Mouse (Mus musculus) midbrain, embryonic 10.5 days (tissue): ENCODE results near the gene Spc25. TPM values are rescaled to one million over a fixed set of nuclear protein-coding genes. Genes with fewer than 3 reads are reported as not detected.

Experiments used
- DNase-seq: peaks from one replicate; pipeline ENCODE4 v3.0.0-alpha.2; 2017; ENCODE audit warnings: low spot score
- H3K27ac ChIP-seq: fragments of 300-500 bp; sonication (generic); replicated peaks from 2 replicates; pipeline ENCODE4 v1.5.1; 2016; ENCODE audit warnings: mild to moderate bottlenecking
- H3K27me3 ChIP-seq: fragments of 300-500 bp; sonication (generic); 2 replicates; pipeline ENCODE4 v1.6.1; 2016; ENCODE audit warnings: low read depth, mild to moderate bottlenecking; ENCODE audit not compliant: poor library complexity, severe bottlenecking
- H3K36me3 ChIP-seq: fragments of 300-500 bp; sonication (generic); 2 replicates; pipeline ENCODE4 v1.6.1; 2016; ENCODE audit warnings: mild to moderate bottlenecking, moderate library complexity
- H3K4me1 ChIP-seq: fragments of 300-500 bp; sonication (generic); 2 replicates; pipeline ENCODE4 v1.6.1; 2016
- H3K4me3 ChIP-seq: fragments of 300-500 bp; sonication (generic); 2 replicates; pipeline ENCODE4 v1.5.1; 2016; ENCODE audit warnings: mild to moderate bottlenecking, moderate library complexity
- H3K9me3 ChIP-seq: fragments of 300-500 bp; sonication (generic); replicated peaks from 2 replicates; pipeline ENCODE4 v1.6.1; 2016; ENCODE audit warnings: mild to moderate bottlenecking
- whole genome bisulfite sequencing: fragments of 180-500 bp; shearing (Covaris S2); methylation state at CpG from one replicate; pipeline ENCODE4 v1.1.7; 2016; 5-methylcytosine and 5-hydroxymethylcytosine counted together
- polyA plus RNA-seq: library from polyadenylated mRNA; unstranded; fragments of >200 nt; fragmentation: Nextera tagmentation; extraction: Ambion mirVana; gene quantifications from 2 replicates; pipeline ENCODE4 v1.2.1, GENCODE M21; 2016

The Spc25 gene
- polyA plus RNA-seq, 1 experiment from 2014 or later = 252 TPM

GRCm38 (mm10) chr2:69215242-69215641 is 9.2 kb upstream of the Spc25 start:
- Histone ChIP-seq H3K4me3 (no peak overlapping the region), H3K4me1 (0 out of 2 replicates have a peak, but pooled peaks cover 3% of the 10 kb centered on the region), H3K36me3 (no peaks in the 10 kb centered on the region), H3K27ac (no peak overlapping the region), H3K27me3 (no peaks in the 10 kb centered on the region), H3K9me3 (no peaks in the 10 kb centered on the region)
- WGBS = 95% methylated on average over 7 of the region's 7 CpGs
- DNase-seq = no peak

GRCm38 (mm10) chr2:69212652-69213051 is 6.7 kb upstream of the Spc25 start:
- no peak for DNase-seq

GRCm38 (mm10) chr2:69210773-69211172 is 4.8 kb upstream of the Spc25 start, which contains the start of gene G6pc2:
Gene G6pc2 (plus strand): TSS chr2:69211073.
- Histone ChIP-seq H3K4me3 (no peak within 1 kb of the TSS), H3K4me1 (0 out of 2 replicates have a peak, but pooled peaks cover under 1% of the 10 kb centered on the region), H3K27ac (no peak within 1 kb of the TSS), H3K27me3 (no peaks in the 10 kb centered on the region), H3K36me3 (no peaks in the 10 kb centered on the region), H3K9me3 (no peaks in the 10 kb centered on the region)
- DNase-seq = no peak
- WGBS = 79% methylated on average over 7 of the region's 7 CpGs

More at GRCm38 (mm10) chr2:69212652-69213051, 6.7 kb upstream of the Spc25 start:
- H3K27me3 ChIP-seq = no peaks in the 10 kb centered on the region
- H3K36me3 ChIP-seq = no peaks in the 10 kb centered on the region
- no peaks in the 10 kb centered on the region for H3K9me3 ChIP-seq
- H3K27ac ChIP-seq = no peak overlapping the region
- no peak overlapping the region for H3K4me3 ChIP-seq
- 0 out of 2 replicates have a peak, but pooled peaks cover 3% of the 10 kb centered on the region for H3K4me1 ChIP-seq
- WGBS = 74% methylated on average over 10 of the region's 10 CpGs

GRCm38 (mm10) chr2:69209684-69210083 is 3.7 kb upstream of the Spc25 start:
- Histone ChIP-seq H3K27ac (no peak overlapping the region), H3K27me3 (no peaks in the 10 kb centered on the region), H3K4me3 (no peak overlapping the region), H3K9me3 (no peaks in the 10 kb centered on the region), H3K4me1 (peaks cover 9% of the 10 kb centered on the region), H3K36me3 (no peaks in the 10 kb centered on the region)
- WGBS = 87% methylated on average over 3 of the region's 3 CpGs
- no peak for DNase-seq

- peak overlapping the region; percentile 97; the same call in 1 of the 2 replicates for H3K27ac ChIP-seq
- peaks cover 18% of the 10 kb centered on the region for H3K4me1 ChIP-seq
- WGBS = 24% methylated on average over 7 of the region's 7 CpGs
- peak overlapping the region; percentile 89 for H3K4me3 ChIP-seq
- H3K36me3 ChIP-seq = peaks cover 20% of the 10 kb centered on the region
- DNase-seq = no peak
- no peaks in the 10 kb centered on the region for H3K9me3 ChIP-seq
- H3K27me3 ChIP-seq = no peaks in the 10 kb centered on the region
These were observed 529 bp upstream of the Spc25 start for GRCm38 (mm10) chr2:69206523-69206922.

GRCm38 (mm10) chr2:69205185-69205584 is 809 bp downstream of the Spc25 start:
- no peaks in the 10 kb centered on the region for H3K9me3 ChIP-seq
- H3K4me1 ChIP-seq = peaks cover 18% of the 10 kb centered on the region
- H3K36me3 ChIP-seq = peaks cover 32% of the 10 kb centered on the region
- WGBS = 30% methylated on average over 6 of the region's 6 CpGs
- peak overlapping the region; percentile 89 for H3K4me3 ChIP-seq
- peak overlapping the region; percentile 97 for H3K27ac ChIP-seq
- no peak for DNase-seq
- H3K27me3 ChIP-seq = no peaks in the 10 kb centered on the region

GRCm38 (mm10) chr2:69193555-69193954 is 12.4 kb downstream of the Spc25 start:
- H3K9me3 ChIP-seq = no peaks in the 10 kb centered on the region
- no peak overlapping the region for H3K4me3 ChIP-seq
- 90% methylated on average over 5 of the region's 5 CpGs for WGBS
- no peaks in the 10 kb centered on the region for H3K4me1 ChIP-seq
- no peak for DNase-seq
- H3K36me3 ChIP-seq = peaks cover 75% of the 10 kb centered on the region
- H3K27me3 ChIP-seq = no peaks in the 10 kb centered on the region
- H3K27ac ChIP-seq = no peak overlapping the region

- no peaks in the 10 kb centered on the region for H3K9me3 ChIP-seq
- no peak for DNase-seq
- no peak overlapping the region for H3K4me3 ChIP-seq
- peaks cover 59% of the 10 kb centered on the region for H3K36me3 ChIP-seq
- 93% methylated on average over 5 of the region's 5 CpGs for WGBS
- no peaks in the 10 kb centered on the region for H3K27me3 ChIP-seq
- peaks cover 10% of the 10 kb centered on the region for H3K4me1 ChIP-seq
- H3K27ac ChIP-seq = no peak overlapping the region
These were observed 14.9 kb downstream of the Spc25 start for GRCm38 (mm10) chr2:69191059-69191458.

GRCm38 (mm10) chr2:69189222-69189621 is 16.8 kb downstream of the Spc25 start:
- peaks cover 10% of the 10 kb centered on the region for H3K4me1 ChIP-seq
- no peaks in the 10 kb centered on the region for H3K9me3 ChIP-seq
- no peak overlapping the region for H3K4me3 ChIP-seq
- no peak overlapping the region for H3K27ac ChIP-seq
- no peaks in the 10 kb centered on the region for H3K27me3 ChIP-seq
- DNase-seq = no peak
- peaks cover 41% of the 10 kb centered on the region for H3K36me3 ChIP-seq
- 77% methylated on average over 4 of the region's 4 CpGs for WGBS

- H3K27ac ChIP-seq = no peak overlapping the region
- no peak overlapping the region for H3K4me3 ChIP-seq
- H3K27me3 ChIP-seq = no peaks in the 10 kb centered on the region
- peaks cover 10% of the 10 kb centered on the region for H3K4me1 ChIP-seq
- WGBS = 95% methylated on average over 6 of the region's 6 CpGs
- H3K9me3 ChIP-seq = no peaks in the 10 kb centered on the region
- peaks cover 36% of the 10 kb centered on the region for H3K36me3 ChIP-seq
- DNase-seq = no peak
These were observed 17.3 kb downstream of the Spc25 start for GRCm38 (mm10) chr2:69188732-69189131.

GRCm38 (mm10) chr2:69187990-69188389 is 18.0 kb downstream of the Spc25 start:
- Histone ChIP-seq H3K27me3 (no peaks in the 10 kb centered on the region), H3K9me3 (no peaks in the 10 kb centered on the region), H3K36me3 (peaks cover 28% of the 10 kb centered on the region), H3K27ac (peak overlapping the region; percentile 42; the same call in 1 of the 2 replicates), H3K4me1 (peaks cover 10% of the 10 kb centered on the region), H3K4me3 (no peak overlapping the region)
- WGBS = 82% methylated on average over 2 of the region's 2 CpGs
- DNase-seq = no peak

GRCm38 (mm10) chr2:69179721-69180120 is 26.3 kb downstream of the Spc25 start:
- no peak for DNase-seq
- 95% methylated on average over 4 of the region's 4 CpGs for WGBS

GRCm38 (mm10) chr2:69175296-69175695 is 30.7 kb downstream of the Spc25 start:
- H3K9me3 ChIP-seq = peaks cover 6% of the 10 kb centered on the region; the same call in 1 of the 2 replicates
- no peaks in the 10 kb centered on the region for H3K27me3 ChIP-seq
- H3K36me3 ChIP-seq = no peaks in the 10 kb centered on the region
- no peak for DNase-seq
- peaks cover 15% of the 10 kb centered on the region for H3K4me1 ChIP-seq
- H3K27ac ChIP-seq = no peak overlapping the region
- no peak overlapping the region for H3K4me3 ChIP-seq
- WGBS = 76% methylated on average over 5 of the region's 5 CpGs

More at GRCm38 (mm10) chr2:69179721-69180120, 26.3 kb downstream of the Spc25 start:
- Histone ChIP-seq H3K27ac (no peak overlapping the region), H3K4me1 (peaks cover 15% of the 10 kb centered on the region), H3K9me3 (no peaks in the 10 kb centered on the region), H3K4me3 (no peak overlapping the region), H3K36me3 (no peaks in the 10 kb centered on the region), H3K27me3 (no peaks in the 10 kb centered on the region)
